8 mouse cellular contexts compared by ENCODE assay signal in genomic region chr8:105855248-105856167, GRCm38 (mm10). TPM values are rescaled to one million over a fixed set of nuclear protein-coding genes. Genes with fewer than 3 reads are reported as not detected.
DNase-seq lines count a peak whose midpoint lies in the region; ATAC-seq and TF ChIP-seq lines count a peak whose summit lies in the region.

No protein-coding gene starts in this region.

- H3K27ac ChIP-seq in intestine, embryonic 16.5 days (ENCODE audit: low read length): peak overlapping the region; percentile 79
- H3K27ac ChIP-seq in limb, embryonic 15.5 days: peak overlapping the region; percentile 90

- peak; percentile 45 for DNase-seq in kidney, adult 11 months
- no peak for DNase-seq in kidney, adult 18-20 months
- peak; percentile 57 for DNase-seq in cerebellum, adult 8-10 months
- DNase-seq in frontal cortex, postnatal 25 days (ENCODE audit: low spot score in 2 of 2): peak; percentile 35 to 40
- DNase-seq in thymus, adult 18-20 months: peak; percentile 38 to 49

- H3K9ac ChIP-seq in intestine, embryonic 16.5 days (ENCODE audit: low read depth, low read length): peak overlapping the region; percentile 87
- peak overlapping the region; percentile 77 for H3K9ac ChIP-seq in limb, embryonic 15.5 days

- H3K9me3 ChIP-seq in intestine, embryonic 16.5 days (ENCODE audit: control insufficient read depth, low read length): no peaks in the 10 kb centered on the region
- no peaks in the 10 kb centered on the region for H3K9me3 ChIP-seq in limb, embryonic 15.5 days

- peak overlapping the region; percentile 86 for H3ac ChIP-seq in myocyte (ENCODE audit: control insufficient read depth, insufficient read length)

- under 1% methylated on average over 71 of the region's 71 CpGs for WGBS in intestine, embryonic 16.5 days
- under 1% methylated on average over 71 of the region's 71 CpGs for WGBS in limb, embryonic 15.5 days

- no peak for TF ChIP-seq POLR2A in myocyte (IDR thresholded peaks at IDR 0.05; ENCODE audit: insufficient read length, low read depth)

- peak overlapping the region; percentile 67 for H3K4me2 ChIP-seq in intestine, embryonic 16.5 days (ENCODE audit: low read depth, low read length)
- H3K4me2 ChIP-seq in limb, embryonic 15.5 days: peak overlapping the region; percentile 87
- peak overlapping the region; percentile 95 for H3K4me2 ChIP-seq in myocyte (ENCODE audit: low read depth)

- peaks cover 51% of the 10 kb centered on the region for H3K79me2 ChIP-seq in myocyte (ENCODE audit: control insufficient read depth, insufficient read depth)

- no peaks in the 10 kb centered on the region for H3K27me3 ChIP-seq in intestine, embryonic 16.5 days (replicated peaks; ENCODE audit: control insufficient read depth, insufficient read depth, low read length)
- no peaks in the 10 kb centered on the region for H3K27me3 ChIP-seq in limb, embryonic 15.5 days
- H3K27me3 ChIP-seq in myocyte (ENCODE audit: control insufficient read depth, insufficient read depth, insufficient read length): no peaks in the 10 kb centered on the region

- no peaks in the 10 kb centered on the region for H3K36me3 ChIP-seq in intestine, embryonic 16.5 days (ENCODE audit: control insufficient read depth, insufficient read depth, low read length)
- H3K36me3 ChIP-seq in limb, embryonic 15.5 days: peaks cover 6% of the 10 kb centered on the region
- no peaks in the 10 kb centered on the region for H3K36me3 ChIP-seq in myocyte (ENCODE audit: control insufficient read depth, insufficient read depth)

- ATAC-seq in intestine, embryonic 16.5 days: peak; percentile 49
- ATAC-seq in limb, embryonic 15.5 days (ENCODE audit: insufficient number of reproducible peaks, low FRiP score, low TSS enrichment, low read depth): peak; percentile 15; the same call in 1 of the 2 replicates

- H3K4me1 ChIP-seq in intestine, embryonic 16.5 days (ENCODE audit: control insufficient read depth, insufficient read depth, low read length): peaks cover 32% of the 10 kb centered on the region
- H3K4me1 ChIP-seq in limb, embryonic 15.5 days: peaks cover 56% of the 10 kb centered on the region

- H3K4me3 ChIP-seq in intestine, embryonic 16.5 days (ENCODE audit: low read length): peak overlapping the region; percentile 84
- peak overlapping the region; percentile 86 for H3K4me3 ChIP-seq in limb, embryonic 15.5 days
- peak overlapping the region; percentile 76 for H3K4me3 ChIP-seq in myocyte

TF ChIP-seq in myocyte, 11 proteins besides CTCF, POLR2A, EP300 and RAD21:
- TF ChIP-seq USF1 (IDR thresholded peaks at IDR 0.05; ENCODE audit: low read depth) (no peak), POLR2AphosphoS2 (IDR thresholded peaks at IDR 0.05; ENCODE audit: insufficient read length, low read depth) (no peak), E2F4 (IDR thresholded peaks at IDR 0.05; ENCODE audit: insufficient read depth) (no peak), MYOD1 (IDR thresholded peaks at IDR 0.05; ENCODE audit: control insufficient read depth in 1 of 3, insufficient read length in 2 of 3, low read depth in 2 of 3) (peak in 2 of 3 experiments; percentile 14 to 61), TCF12 (IDR thresholded peaks at IDR 0.05; ENCODE audit: insufficient read depth, poor library complexity, severe bottlenecking) (no peak), CEBPB (IDR thresholded peaks at IDR 0.05; ENCODE audit: insufficient read depth, poor library complexity, severe bottlenecking) (no peak), MYOG (IDR thresholded peaks at IDR 0.05; ENCODE audit: control insufficient read depth in 1 of 3, insufficient read depth in 1 of 3, insufficient read length in 2 of 3, low read depth in 2 of 3) (peak in 1 of 3 experiments; percentile 36), SRF (IDR thresholded peaks at IDR 0.05; ENCODE audit: control insufficient read depth, insufficient read length, low read depth) (peak; percentile 14), TCF3 (IDR thresholded peaks at IDR 0.05; ENCODE audit: insufficient read length, low read depth) (no peak), REST (IDR thresholded peaks at IDR 0.05; ENCODE audit: insufficient read depth, insufficient read length) (no peak), MAX (IDR thresholded peaks at IDR 0.05; ENCODE audit: low read depth) (no peak)

RNA-seq across cellular contexts. Expression of gene Thap11, which starts 0.6 kb away (rescaled TPM):
- polyA plus RNA-seq in intestine, embryonic 16.5 days (2015; fragmentation: Nextera tagmentation; extraction: Ambion mirVana): 49.4 and 49.6 TPM in 2 replicates
- polyA plus RNA-seq in limb, embryonic 15.5 days (2015; fragmentation: Nextera tagmentation; extraction: Ambion mirVana): 71.2 and 73.0 TPM in 2 replicates
- 49.0 TPM for polyA plus RNA-seq in myocyte (2012; fragmentation: generic; extraction: Trizol)

RNA-seq across cellular contexts. Expression of gene Cenpt, which starts 2.4 kb away (rescaled TPM):
- polyA plus RNA-seq in intestine, embryonic 16.5 days (2015; fragmentation: Nextera tagmentation; extraction: Ambion mirVana): 25.5 and 28.9 TPM in 2 replicates
- 42.3 and 44.7 TPM in 2 replicates for polyA plus RNA-seq in limb, embryonic 15.5 days (2015; fragmentation: Nextera tagmentation; extraction: Ambion mirVana)
- polyA plus RNA-seq in myocyte (2012; fragmentation: generic; extraction: Trizol): 20.4 TPM

RNA-seq across cellular contexts. Expression of gene Nutf2, which starts 4.9 kb away (rescaled TPM):
- 165 and 207 TPM in 2 replicates for polyA plus RNA-seq in intestine, embryonic 16.5 days (2015; fragmentation: Nextera tagmentation; extraction: Ambion mirVana)
- polyA plus RNA-seq in limb, embryonic 15.5 days (2015; fragmentation: Nextera tagmentation; extraction: Ambion mirVana): 195 and 202 TPM in 2 replicates
- polyA plus RNA-seq in myocyte (2012; fragmentation: generic; extraction: Trizol): 141 TPM

RNA-seq across cellular contexts. Expression of gene Edc4, which starts 25.2 kb away (rescaled TPM):
- 31.6 and 34.9 TPM in 2 replicates for polyA plus RNA-seq in intestine, embryonic 16.5 days (2015; fragmentation: Nextera tagmentation; extraction: Ambion mirVana)
- 47.3 and 49.5 TPM in 2 replicates for polyA plus RNA-seq in limb, embryonic 15.5 days (2015; fragmentation: Nextera tagmentation; extraction: Ambion mirVana)
- polyA plus RNA-seq in myocyte (2012; fragmentation: generic; extraction: Trizol): 33.2 TPM

RNA-seq across cellular contexts. Expression of gene Tsnaxip1, which starts 28.0 kb away (rescaled TPM):
- polyA plus RNA-seq in intestine, embryonic 16.5 days (2015; fragmentation: Nextera tagmentation; extraction: Ambion mirVana): not detected in 2 replicates
- polyA plus RNA-seq in limb, embryonic 15.5 days (2015; fragmentation: Nextera tagmentation; extraction: Ambion mirVana): 0.28 and 0.47 TPM in 2 replicates
- 0.10 TPM for polyA plus RNA-seq in myocyte (2012; fragmentation: generic; extraction: Trizol)
